Comparison of ENCODE assay signal across 19 mouse cellular contexts in genomic region chr2:70347511-70347910, GRCm38 (mm10).
DNase-seq lines count a peak whose midpoint lies in the region; ATAC-seq lines count a peak whose summit lies in the region.
"Had no signal": no experiment of that assay in that cellular context is flagged by ENCODE, and none has a peak within 500 bp of the region (broad histone marks: within the 10 kb centered on the region; RNA-seq: fewer than 3 reads in every experiment).

No protein-coding gene starts in this region.

- H3K4me3 ChIP-seq in heart, embryonic 11.5 days (ENCODE audit: low read depth, low read length) = no peak overlapping the region
- H3K4me3 ChIP-seq in heart, embryonic 16.5 days (ENCODE audit: low read length) = no peak overlapping the region
- H3K4me3 ChIP-seq in lung, embryonic 16.5 days (ENCODE audit: low read length) = no peak overlapping the region
- H3K4me3 ChIP-seq: embryonic facial prominence, embryonic 13.5 days; forebrain, embryonic 12.5 days; hindbrain, embryonic 12.5 days had no signal

- H3K9me3 ChIP-seq in heart, embryonic 11.5 days (replicated peaks; ENCODE audit: control insufficient read depth, low read length) = no peaks in the 10 kb centered on the region
- no peaks in the 10 kb centered on the region for H3K9me3 ChIP-seq in heart, embryonic 16.5 days (replicated peaks; ENCODE audit: control insufficient read depth, low read length)
- H3K9me3 ChIP-seq in lung, embryonic 16.5 days (ENCODE audit: control insufficient read depth, low read length) = no peaks in the 10 kb centered on the region
- H3K9me3 ChIP-seq: embryonic facial prominence, embryonic 13.5 days; forebrain, embryonic 12.5 days; hindbrain, embryonic 12.5 days had no signal

- 0 out of 2 replicates have a peak overlapping the region, but pooled peaks have one; percentile 5 for H3K27ac ChIP-seq in heart, embryonic 11.5 days (ENCODE audit: low read depth, low read length)
- H3K27ac ChIP-seq in heart, embryonic 16.5 days (ENCODE audit: low read length) = 0 out of 2 replicates have a peak overlapping the region, but pooled peaks have one; percentile 7
- no peak overlapping the region for H3K27ac ChIP-seq in lung, embryonic 16.5 days (ENCODE audit: low read length)
- H3K27ac ChIP-seq: embryonic facial prominence, embryonic 13.5 days; forebrain, embryonic 12.5 days; hindbrain, embryonic 12.5 days had no signal

- 43% methylated on average over 1 of the region's 1 CpGs for WGBS in heart, embryonic 11.5 days (ENCODE audit: insufficient replicate concordance)
- 5% methylated on average over 1 of the region's 1 CpGs for WGBS in heart, embryonic 16.5 days
- 4% methylated on average over 1 of the region's 1 CpGs for WGBS in lung, embryonic 16.5 days

- H3K9ac ChIP-seq in heart, embryonic 11.5 days (ENCODE audit: low read depth, low read length) = no peak overlapping the region
- H3K9ac ChIP-seq in heart, embryonic 16.5 days (ENCODE audit: low read length) = no peak overlapping the region
- no peak overlapping the region for H3K9ac ChIP-seq in lung, embryonic 16.5 days (ENCODE audit: low read length)
- H3K9ac ChIP-seq: embryonic facial prominence, embryonic 13.5 days; forebrain, embryonic 12.5 days; hindbrain, embryonic 12.5 days had no signal

- no peak for ATAC-seq in heart, embryonic 11.5 days (replicated peaks; ENCODE audit: insufficient number of reproducible peaks, low FRiP score, low TSS enrichment)
- ATAC-seq in heart, embryonic 16.5 days (replicated peaks; ENCODE audit: extremely low read depth, insufficient read depth, low FRiP score) = no peak
- ATAC-seq in lung, embryonic 16.5 days (ENCODE audit: low read depth) = 0 out of 2 replicates have a peak, but pooled peaks have one; percentile 28
- ATAC-seq: forebrain, embryonic 16.5 days; hindbrain, embryonic 16.5 days; inflammation-experienced regulatory T-cells, adult 6 months; intestine, postnatal 0 days had no signal

- peaks cover 7% of the 10 kb centered on the region for H3K4me1 ChIP-seq in heart, embryonic 11.5 days (ENCODE audit: control insufficient read depth, insufficient read depth, low read length)
- H3K4me1 ChIP-seq in heart, embryonic 16.5 days (ENCODE audit: control insufficient read depth, insufficient read depth, low read length) = peaks cover 3% of the 10 kb centered on the region; the same call in 1 of the 2 replicates
- H3K4me1 ChIP-seq in lung, embryonic 16.5 days (replicated peaks; ENCODE audit: control insufficient read depth, insufficient read depth, low read length) = 0 out of 2 replicates have a peak, but pooled peaks cover 3% of the 10 kb centered on the region
- H3K4me1 ChIP-seq: forebrain, embryonic 12.5 days; hindbrain, embryonic 12.5 days had no signal

- no peak for DNase-seq in heart, adult 9 months (ENCODE audit: low spot score in 2 of 2)
- DNase-seq in heart, adult 18-20 months = no peak
- no peak for DNase-seq in lung, postnatal 4 days
- DNase-seq: adrenal gland, adult 8-10 months; cerebellum, adult 11 months; cerebellum, adult 8-10 months; cerebellum, postnatal 25 days; gastrocnemius, postnatal 10 days; kidney, adult 8-10 months had no signal

- no peaks in the 10 kb centered on the region for H3K27me3 ChIP-seq in heart, embryonic 11.5 days (ENCODE audit: control insufficient read depth, insufficient read depth, low read length)
- H3K27me3 ChIP-seq in heart, embryonic 16.5 days (ENCODE audit: control insufficient read depth, insufficient read depth, low read length) = no peaks in the 10 kb centered on the region
- H3K27me3 ChIP-seq in lung, embryonic 16.5 days (ENCODE audit: control insufficient read depth, insufficient read depth, low read depth, low read length) = no peaks in the 10 kb centered on the region
- H3K27me3 ChIP-seq: forebrain, embryonic 12.5 days; hindbrain, embryonic 12.5 days had no signal

- H3K36me3 ChIP-seq in heart, embryonic 11.5 days (ENCODE audit: control insufficient read depth, insufficient read depth, low read length) = no peaks in the 10 kb centered on the region
- no peaks in the 10 kb centered on the region for H3K36me3 ChIP-seq in heart, embryonic 16.5 days (ENCODE audit: control insufficient read depth, insufficient read depth)
- H3K36me3 ChIP-seq in lung, embryonic 16.5 days (ENCODE audit: control insufficient read depth, insufficient read depth, low read length) = no peaks in the 10 kb centered on the region
- H3K36me3 ChIP-seq: embryonic facial prominence, embryonic 13.5 days; forebrain, embryonic 12.5 days; hindbrain, embryonic 12.5 days had no signal

- H3K4me2 ChIP-seq in heart, embryonic 11.5 days = no peak overlapping the region
- no peak overlapping the region for H3K4me2 ChIP-seq in heart, embryonic 16.5 days (ENCODE audit: low read depth, low read length)
- H3K4me2 ChIP-seq in lung, embryonic 16.5 days (ENCODE audit: low read depth, low read length) = no peak overlapping the region
- H3K4me2 ChIP-seq: embryonic facial prominence, embryonic 13.5 days; forebrain, embryonic 12.5 days; hindbrain, embryonic 12.5 days had no signal
